Mouse (Mus musculus) CH12.LX (cell line): Measurements from ENCODE around the gene Itgal. TPM values are rescaled to one million over a fixed set of nuclear protein-coding genes. Genes with fewer than 3 reads are reported as not detected.

ENCODE experiments used
- DNase-seq: peaks from one replicate; pipeline ENCODE4 v3.0.0-alpha.2; 2013; ENCODE audit errors: extremely low read depth
- H3K27ac ChIP-seq: 2 replicates; pipeline ENCODE4 v1.5.1; 2012; ENCODE audit warnings: low read depth, mild to moderate bottlenecking, control low read depth, moderate library complexity; ENCODE audit not compliant: insufficient read depth
- H3K27me3 ChIP-seq: replicated peaks from 2 replicates; pipeline ENCODE3; 2012; ENCODE audit warnings: inconsistent platforms
- H3K36me3 ChIP-seq, 2 experiments: replicated peaks in 1 of 2; 2 replicates each; pipeline versions ENCODE3 to v1.6.1; 2012; ENCODE audit warnings: inconsistent platforms in 1 of 2, low read length in 1 of 2, mild to moderate bottlenecking in 1 of 2, mixed read lengths in 1 of 2, moderate library complexity in 1 of 2; ENCODE audit not compliant: control insufficient read depth in 1 of 2, insufficient read depth in 1 of 2
- H3K4me1 ChIP-seq, 2 experiments: 2 replicates each; pipeline ENCODE4 v1.6.1; 2012; ENCODE audit warnings: inconsistent platforms in 1 of 2, moderate library complexity in 1 of 2; ENCODE audit not compliant: insufficient read depth in 2 of 2, control insufficient read depth in 1 of 2
- H3K4me2 ChIP-seq: 2 replicates; pipeline ENCODE4 v1.6.1; 2012; ENCODE audit warnings: low read depth, mild to moderate bottlenecking, control low read depth; ENCODE audit not compliant: poor library complexity, insufficient read depth, severe bottlenecking
- H3K4me3 ChIP-seq, 3 experiments: fragments of 150-350 bp in 1 of 3; sonication (generic) in 1 of 3; replicated peaks in 1 of 3; 2 replicates each; pipeline versions ENCODE3 to v1.5.1; 2011 to 2012; ENCODE audit warnings: low read depth in 2 of 3, low read length in 2 of 3, mild to moderate bottlenecking in 2 of 3, moderate library complexity in 2 of 3, control low read depth in 1 of 3, improper control_type of control experiment in 1 of 3, inconsistent platforms in 1 of 3, mixed read lengths in 1 of 3; ENCODE audit not compliant: poor library complexity in 1 of 3
- H3K79me2 ChIP-seq: replicated peaks from 2 replicates; pipeline ENCODE4 v1.6.1; 2012; ENCODE audit warnings: mild to moderate bottlenecking, moderate library complexity; ENCODE audit not compliant: control insufficient read depth, poor library complexity, insufficient read depth, severe bottlenecking; ENCODE audit errors: extremely low read depth
- H3K9ac ChIP-seq: 2 replicates; pipeline ENCODE4 v1.6.1; 2012; ENCODE audit warnings: low read depth, mild to moderate bottlenecking, control low read depth, moderate library complexity; ENCODE audit not compliant: insufficient read depth
- H3K9me3 ChIP-seq: replicated peaks from 2 replicates; pipeline ENCODE3; 2012; ENCODE audit warnings: low read length, inconsistent platforms, mixed read lengths
- BHLHE40 ChIP-seq: IDR thresholded peaks from 2 replicates; pipeline ENCODE4 v1.6.1; 2011; ENCODE audit warnings: mild to moderate bottlenecking, low read depth, low read length, improper control_type of control experiment
- CHD2 ChIP-seq: IDR thresholded peaks from 2 replicates; pipeline ENCODE4 v1.6.1; 2011; ENCODE audit warnings: low read length, improper control_type of control experiment
- ELF1 ChIP-seq: IDR thresholded peaks from 2 replicates; pipeline ENCODE4 v1.6.1; 2014; ENCODE audit warnings: low read depth, mild to moderate bottlenecking, inconsistent platforms, low read length, improper control_type of control experiment
- ETS1 ChIP-seq: conservative IDR thresholded peaks from 2 replicates; pipeline ENCODE4 v1.6.1; 2012; ENCODE audit warnings: low read depth, mild to moderate bottlenecking, inconsistent platforms, low read length, improper control_type of control experiment, moderate library complexity
- IRF4 ChIP-seq: IDR thresholded peaks from 2 replicates; pipeline ENCODE4 v1.6.1; 2014; ENCODE audit warnings: low read depth, mild to moderate bottlenecking, inconsistent platforms, low read length, improper control_type of control experiment
- JUND ChIP-seq: conservative IDR thresholded peaks from 2 replicates; pipeline ENCODE4 v1.6.1; 2011; ENCODE audit warnings: low read depth, low read length, improper control_type of control experiment
- MAX ChIP-seq: IDR thresholded peaks from 2 replicates; pipeline ENCODE4 v1.6.1; 2011; ENCODE audit warnings: low read length, improper control_type of control experiment
- MAZ ChIP-seq: IDR thresholded peaks from 2 replicates; pipeline ENCODE4 v1.6.1; 2012; ENCODE audit warnings: low read depth, mild to moderate bottlenecking, inconsistent platforms, low read length, improper control_type of control experiment, moderate library complexity
- MXI1 ChIP-seq: IDR thresholded peaks from 2 replicates; pipeline ENCODE4 v1.6.1; 2011; ENCODE audit warnings: mild to moderate bottlenecking, low read depth, low read length, improper control_type of control experiment
- MYC ChIP-seq: IDR thresholded peaks from 2 replicates; pipeline ENCODE4 v1.6.1; 2011; ENCODE audit warnings: low read depth, mild to moderate bottlenecking, improper control_type of control experiment, low read length
- SIN3A ChIP-seq: IDR thresholded peaks from 2 replicates; pipeline ENCODE4 v1.6.1; 2012; ENCODE audit warnings: low read length, improper control_type of control experiment, inconsistent platforms
- SMC3 ChIP-seq: IDR thresholded peaks from 2 replicates; pipeline ENCODE4 v1.6.1; 2011; ENCODE audit warnings: low read depth, low read length, improper control_type of control experiment
- TBP ChIP-seq: conservative IDR thresholded peaks from 2 replicates; pipeline ENCODE4 v1.6.1; 2011; ENCODE audit warnings: low read depth, low read length, improper control_type of control experiment
- TCF12 ChIP-seq: IDR thresholded peaks from 2 replicates; pipeline ENCODE4 v1.6.1; 2014; ENCODE audit warnings: low read depth, mild to moderate bottlenecking, inconsistent platforms, low read length, improper control_type of control experiment
- UBTF ChIP-seq: IDR thresholded peaks from 2 replicates; pipeline ENCODE4 v1.6.1; 2012; ENCODE audit warnings: low read depth, mild to moderate bottlenecking, inconsistent platforms, low read length, improper control_type of control experiment, moderate library complexity
- USF2 ChIP-seq: conservative IDR thresholded peaks from 2 replicates; pipeline ENCODE4 v1.6.1; 2011; ENCODE audit warnings: low read depth, low read length, improper control_type of control experiment
- ZMIZ1 ChIP-seq: IDR thresholded peaks from 2 replicates; pipeline ENCODE4 v1.6.1; 2012; ENCODE audit warnings: low read depth, mild to moderate bottlenecking, inconsistent platforms, low read length, improper control_type of control experiment
- dilution Hi-C: fragments of 300-500 bp; cut with MboI; formaldehyde crosslinking; loops from 2 replicates; pipeline ENCODE4 v1.14.3; 2020; ENCODE audit warnings: low sequenced_read_pairs; ENCODE audit not compliant: extremely low pct_unique_long_range_greater_than_20kb, extremely low pct_ligation_motif_present
- in situ Hi-C: fragments of 300-500 bp; cut with MboI; formaldehyde crosslinking; loops from 3 replicates; pipeline ENCODE4 v1.14.3; 2019; ENCODE audit warnings: low sequenced_read_pairs, low pct_ligation_motif_present, low pct_unique_long_range_greater_than_20kb, mixed read lengths
- polyA plus RNA-seq: library from polyadenylated mRNA; unstranded; fragments of >175 nt; gene quantifications from 2 replicates; pipeline ENCODE4 v1.2.1, GENCODE M21; 2012; ENCODE audit warnings: low read depth; ENCODE audit not compliant: insufficient read length
- total RNA-seq, 2 experiments: library from RNA; depleted of rRNA; stranded (reverse); fragments of 300-350 nt in 1 of 2; fragments of >200 nt in 1 of 2; gene quantifications; 2 replicates each; pipeline ENCODE4 v1.2.3; 2012 to 2014

Gene Itgal
- total and polyA plus RNA-seq, 3 experiments, result 43.9 to 177 (median 69.0) TPM

- no peak for TF ChIP-seq SMC3
- no peak for TF ChIP-seq MAX
- no peak for TF ChIP-seq USF2
- no peak for TF ChIP-seq MYC
- no peak for TF ChIP-seq IRF4
- TF ChIP-seq BHLHE40, result no peak
- no peak for TF ChIP-seq TBP
- Histone ChIP-seq H3K9me3 (no peaks in the 10 kb centered on the region), H3K4me3 (no peak overlapping the region), H3K4me1 (peaks cover 0 to 11% of the 10 kb centered on the region in 2 experiments; a peak in 2 of 4 replicates), H3K9ac (peak overlapping the region; percentile 66), H3K79me2 (no peaks in the 10 kb centered on the region), H3K36me3 (peaks cover 10 to 20% of the 10 kb centered on the region in 2 experiments), H3K4me2 (peak overlapping the region; percentile 89; the same call in 1 of the 2 replicates), H3K27ac (no peak overlapping the region), H3K27me3 (peaks cover 12% of the 10 kb centered on the region)
- dilution Hi-C loops (no loop called here), in situ Hi-C loops (no loop called here)
- no peak for DNase-seq
Observed at GRCm38 (mm10) chr7:127346676-127347075, 50.6 kb downstream of the Itgal start.

GRCm38 (mm10) chr7:127351230-127352004 lies 55.4 kb downstream of the Itgal start:
- no peak for TF ChIP-seq MXI1
- TF ChIP-seq ELF1, result no peak
- no peak for TF ChIP-seq SMC3
- TF ChIP-seq UBTF, result no peak
- no peak for TF ChIP-seq JUND
- no peak for TF ChIP-seq MYC
- TF ChIP-seq TCF12, result no peak
- no peak for TF ChIP-seq MAZ
- TF ChIP-seq ETS1, result no peak
- no peak for TF ChIP-seq SIN3A
- no peak for TF ChIP-seq ZMIZ1
- TF ChIP-seq CHD2, result no peak
- peaks cover 0 to 5% of the 10 kb centered on the region in 2 experiments; a peak in 2 of 4 replicates for H3K4me1 ChIP-seq
- no peak overlapping the region for H3K4me3 ChIP-seq
- dilution Hi-C loops, result no loop called here
- H3K27ac ChIP-seq, result no peak overlapping the region
- H3K79me2 ChIP-seq, result no peaks in the 10 kb centered on the region
- peaks cover 5% of the 10 kb centered on the region for H3K9me3 ChIP-seq
- no peak for DNase-seq
- in situ Hi-C loops, result loop anchor here (25.0 kb wide), 1 partner anchor 411 kb away; the partner anchor contains the start of gene Orai3
- H3K36me3 ChIP-seq, result no peaks in the 10 kb centered on the region
- no peak overlapping the region for H3K4me2 ChIP-seq
- no peak overlapping the region for H3K9ac ChIP-seq
- peaks cover 13% of the 10 kb centered on the region for H3K27me3 ChIP-seq
